Mouse (Mus musculus) liver, adult 2 months (tissue): ENCODE data around the gene Chil5. TPM values are rescaled to one million over a fixed set of nuclear protein-coding genes. Genes with fewer than 3 reads are reported as not detected.
A peak's percentile ranks its signal among the peaks of the same experiment; 100 is the strongest.
"Not testable (repeated sequence)": the region's sequence is repeated elsewhere in the genome, so short reads cannot be mapped to it uniquely, and the experiment has no call there.

Source experiments
- DNase-seq: peaks from one replicate; pipeline ENCODE4 v3.0.0-alpha.2; 2011; ENCODE audit warnings: low read depth, low spot score; ENCODE audit errors: extremely low read depth
- H3K27ac ChIP-seq: fragments of 200-500 bp; replicated peaks from 2 replicates; pipeline ENCODE4 v1.5.1; 2012; ENCODE audit warnings: low read depth, mild to moderate bottlenecking, control low read depth, inconsistent platforms, low read length; ENCODE audit not compliant: insufficient read depth
- H3K27me3 ChIP-seq: fragments of 200-500 bp; 2 replicates; pipeline ENCODE4 v1.6.1; 2012; ENCODE audit warnings: mild to moderate bottlenecking, moderate library complexity, low read length, inconsistent platforms; ENCODE audit not compliant: control insufficient read depth, insufficient read depth
- H3K36me3 ChIP-seq: fragments of 200-500 bp; 2 replicates; pipeline ENCODE4 v1.6.1; 2012; ENCODE audit warnings: low read length, inconsistent platforms; ENCODE audit not compliant: control insufficient read depth, insufficient read depth
- H3K4me1 ChIP-seq: fragments of 200-500 bp; 2 replicates; pipeline ENCODE4 v1.6.1; 2011; ENCODE audit warnings: low read length; ENCODE audit not compliant: control insufficient read depth, insufficient read depth
- H3K4me3 ChIP-seq: fragments of 200-500 bp; 2 replicates; pipeline ENCODE4 v1.5.1; 2011; ENCODE audit warnings: low read depth, mild to moderate bottlenecking, control low read depth, low read length, moderate library complexity; ENCODE audit not compliant: insufficient read depth
- H3K79me2 ChIP-seq: fragments of 200-500 bp; 2 replicates; pipeline ENCODE4 v1.6.1; 2012; ENCODE audit warnings: inconsistent platforms, mild to moderate bottlenecking, low read length, moderate library complexity; ENCODE audit not compliant: control insufficient read depth, insufficient read depth
- H3K9ac ChIP-seq: fragments of 200-500 bp; 2 replicates; pipeline ENCODE4 v1.6.1; 2012; ENCODE audit warnings: low read depth, mild to moderate bottlenecking, control low read depth, inconsistent platforms, low read length
- CTCF ChIP-seq: fragments of 200-500 bp; IDR thresholded peaks from 2 replicates; pipeline ENCODE4 v1.5.1; 2011; ENCODE audit warnings: low read depth, low read length, control low read depth
- POLR2A ChIP-seq: fragments of 200-500 bp; IDR thresholded peaks from 2 replicates; pipeline ENCODE4 v1.6.1; 2011; ENCODE audit warnings: low read length, control low read depth; ENCODE audit not compliant: insufficient read depth; ENCODE audit errors: extremely low read depth
- WGBS: fragments of 180-500 bp; shearing (Covaris S2); methylation state at CpG from one replicate; pipeline ENCODE4 v1.1.7; 2018; 5-methylcytosine and 5-hydroxymethylcytosine counted together
- polyA plus RNA-seq: library from polyadenylated mRNA; depleted of rRNA; stranded (reverse); fragments of >200 nt; gene quantifications from 2 replicates; pipeline ENCODE4 v1.2.3, GENCODE M21; 2012
- total RNA-seq: library from RNA; depleted of rRNA; stranded (reverse); fragments of >200 nt; gene quantifications from 2 replicates; pipeline ENCODE4 v1.2.3, GENCODE M21; 2014

Chil5 gene
- total and polyA plus RNA-seq, 2 experiments = not detected

GRCm38 (mm10) chr3:106000707-106001375, 31.8 kb downstream of the Chil5 start:
- H3K79me2 ChIP-seq = no peaks in the 10 kb centered on the region
- 34% methylated on average over 11 of the region's 11 CpGs for WGBS
- H3K36me3 ChIP-seq = no peaks in the 10 kb centered on the region
- H3K4me1 ChIP-seq = no peaks in the 10 kb centered on the region
- H3K27me3 ChIP-seq = no peaks in the 10 kb centered on the region
- H3K4me3 ChIP-seq = no peak overlapping the region
- H3K27ac ChIP-seq = no peak overlapping the region
- H3K9ac ChIP-seq = no peak overlapping the region
- TF ChIP-seq CTCF (no peak), POLR2A (no peak)
- no peak for DNase-seq

GRCm38 (mm10) chr3:105994730-105995129, 37.9 kb downstream of the Chil5 start:
- Histone ChIP-seq H3K4me3 (no peak overlapping the region), H3K27ac (no peak overlapping the region), H3K79me2 (no peaks in the 10 kb centered on the region), H3K4me1 (no peaks in the 10 kb centered on the region), H3K36me3 (no peaks in the 10 kb centered on the region), H3K27me3 (no peaks in the 10 kb centered on the region), H3K9ac (no peak overlapping the region)
- TF ChIP-seq CTCF = no peak
- 64% methylated on average over 2 of the region's 2 CpGs for WGBS
- no peak for DNase-seq

GRCm38 (mm10) chr3:105991653-105992283, 40.8 kb downstream of the Chil5 start:
- 26% methylated on average over 4 of the region's 4 CpGs for WGBS

GRCm38 (mm10) chr3:105989611-105990010, 43.0 kb downstream of the Chil5 start:
- not testable (repeated sequence) for H3K9ac ChIP-seq, H3K36me3 ChIP-seq, H3K27me3 ChIP-seq, H3K79me2 ChIP-seq, DNase-seq, H3K4me3 ChIP-seq, H3K4me1 ChIP-seq, H3K27ac ChIP-seq
- 82% methylated on average over 5 of the region's 5 CpGs for WGBS

More at GRCm38 (mm10) chr3:105991653-105992283, 40.8 kb downstream of the Chil5 start:
- H3K4me3 ChIP-seq = no peak overlapping the region
- H3K27me3 ChIP-seq = no peaks in the 10 kb centered on the region
- H3K4me1 ChIP-seq = no peaks in the 10 kb centered on the region
- no peaks in the 10 kb centered on the region for H3K79me2 ChIP-seq
- DNase-seq = peak; percentile 26
- no peak overlapping the region for H3K27ac ChIP-seq
- no peaks in the 10 kb centered on the region for H3K36me3 ChIP-seq
- no peak overlapping the region for H3K9ac ChIP-seq
- TF ChIP-seq POLR2A (no peak), CTCF (peak; percentile 45)

- H3K4me1 ChIP-seq = peaks cover 4% of the 10 kb centered on the region
- no peak overlapping the region for H3K27ac ChIP-seq
- no peak for DNase-seq
- no peak overlapping the region for H3K4me3 ChIP-seq
- no peaks in the 10 kb centered on the region for H3K79me2 ChIP-seq
- WGBS = 92% methylated on average over 2 of the region's 2 CpGs
- H3K36me3 ChIP-seq = peaks cover 8% of the 10 kb centered on the region
- no peak overlapping the region for H3K9ac ChIP-seq
- TF ChIP-seq POLR2A = no peak
- no peak for TF ChIP-seq CTCF
- H3K27me3 ChIP-seq = no peaks in the 10 kb centered on the region
Measured at GRCm38 (mm10) chr3:105974174-105974573, 58.4 kb downstream of the Chil5 start.

GRCm38 (mm10) chr3:105973411-105973810, 59.2 kb downstream of the Chil5 start, which contains the start of gene Ovgp1:
TSS of gene Ovgp1 (plus strand) at chr3:105973711.
- TF ChIP-seq POLR2A (no peak), CTCF (no peak)
- no peak within 1 kb of the TSS for H3K4me3 ChIP-seq
- H3K27ac ChIP-seq = no peak within 1 kb of the TSS
- no peaks in the 10 kb centered on the region for H3K79me2 ChIP-seq
- peaks cover 16% of the 10 kb centered on the region for H3K36me3 ChIP-seq
- no peaks in the 10 kb centered on the region for H3K27me3 ChIP-seq
- peak; percentile 39 for DNase-seq
- peaks cover 4% of the 10 kb centered on the region for H3K4me1 ChIP-seq
- no peak within 1 kb of the TSS for H3K9ac ChIP-seq
- WGBS = 15% methylated on average over 3 of the region's 3 CpGs
